Mouse (Mus musculus) adrenal gland, adult 8-10 months (tissue): ENCODE data around the gene Nfatc2. TPM values are rescaled to one million over a fixed set of nuclear protein-coding genes. Genes with fewer than 3 reads are reported as not detected.

Experiments used
- DNase-seq: peaks from one replicate; pipeline ENCODE4 v3.0.0; 2022
- total RNA-seq, 4 experiments: library from RNA; stranded (reverse); gene quantifications; 2 replicates each; pipeline ENCODE4 v1.2.4; 2022

The Nfatc2 gene
- 10 to 100 TPM in 1 of 4 experiments, 1 to 10 TPM in 3; 3.4 to 11.0 (median 6.3) TPM for total RNA-seq

GRCm38 (mm10) chr2:168601491-168602386 is at the start of gene Nfatc2:
Nfatc2 (minus strand) TSS chr2:168601657.
- DNase-seq, result peak; percentile 63

GRCm38 (mm10) chr2:168648171-168648570 is 46.7 kb upstream of the Nfatc2 start:
- no peak for DNase-seq

- DNase-seq, result no peak
These were observed 43.4 kb upstream of the Nfatc2 start for GRCm38 (mm10) chr2:168644855-168645254.

- no peak for DNase-seq
These were observed 42.2 kb upstream of the Nfatc2 start for GRCm38 (mm10) chr2:168643524-168644177.

GRCm38 (mm10) chr2:168642187-168642586 is 40.7 kb upstream of the Nfatc2 start:
- no peak for DNase-seq

DNA sequence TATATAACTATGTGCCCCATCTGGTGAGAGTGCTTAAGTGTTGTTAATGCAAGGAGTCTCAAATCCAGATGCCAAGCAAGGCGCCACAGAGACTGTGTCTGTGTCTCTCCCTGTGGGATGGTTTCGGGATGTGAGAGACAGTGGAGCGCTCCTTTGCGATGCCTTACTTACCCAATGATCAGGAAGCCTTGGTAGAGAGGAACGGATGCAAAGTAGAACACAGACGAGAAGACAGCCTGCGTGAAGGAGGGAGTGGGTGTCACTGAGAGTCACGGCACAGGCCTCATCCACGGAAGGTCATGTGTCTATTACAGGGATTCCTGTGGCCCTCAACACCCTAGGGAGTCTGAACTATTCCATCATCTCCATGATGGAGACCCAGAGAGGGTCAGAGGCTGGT is 39.0 kb upstream of the Nfatc2 start:
- DNase-seq, result no peak

GRCm38 (mm10) chr2:168634881-168635280 is 33.4 kb upstream of the Nfatc2 start:
- DNase-seq, result no peak

- no peak for DNase-seq
These were observed 31.9 kb upstream of the Nfatc2 start for GRCm38 (mm10) chr2:168633301-168633816.

GRCm38 (mm10) chr2:168632543-168632942 is 31.1 kb upstream of the Nfatc2 start:
- no peak for DNase-seq

DNA sequence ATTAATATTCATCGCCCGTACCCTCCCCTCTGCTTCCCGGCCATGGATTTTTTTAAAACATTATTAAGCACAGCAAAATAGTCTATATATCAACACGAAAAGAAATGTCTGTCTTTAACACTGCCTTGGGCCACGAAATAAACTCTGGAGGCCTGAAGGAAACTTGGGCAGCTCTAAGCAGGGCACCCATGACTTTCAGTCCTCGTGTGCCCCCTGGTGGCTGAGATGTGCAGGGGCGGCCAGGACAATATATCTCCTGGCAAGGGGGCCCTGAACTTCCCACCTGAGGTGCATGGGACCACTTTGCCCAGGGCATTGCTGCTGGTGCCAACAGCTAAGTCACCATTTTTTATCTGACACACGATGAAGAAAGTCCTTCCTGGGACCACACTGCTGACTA is 27.3 kb upstream of the Nfatc2 start:
- DNase-seq, result peak; percentile 42

DNA sequence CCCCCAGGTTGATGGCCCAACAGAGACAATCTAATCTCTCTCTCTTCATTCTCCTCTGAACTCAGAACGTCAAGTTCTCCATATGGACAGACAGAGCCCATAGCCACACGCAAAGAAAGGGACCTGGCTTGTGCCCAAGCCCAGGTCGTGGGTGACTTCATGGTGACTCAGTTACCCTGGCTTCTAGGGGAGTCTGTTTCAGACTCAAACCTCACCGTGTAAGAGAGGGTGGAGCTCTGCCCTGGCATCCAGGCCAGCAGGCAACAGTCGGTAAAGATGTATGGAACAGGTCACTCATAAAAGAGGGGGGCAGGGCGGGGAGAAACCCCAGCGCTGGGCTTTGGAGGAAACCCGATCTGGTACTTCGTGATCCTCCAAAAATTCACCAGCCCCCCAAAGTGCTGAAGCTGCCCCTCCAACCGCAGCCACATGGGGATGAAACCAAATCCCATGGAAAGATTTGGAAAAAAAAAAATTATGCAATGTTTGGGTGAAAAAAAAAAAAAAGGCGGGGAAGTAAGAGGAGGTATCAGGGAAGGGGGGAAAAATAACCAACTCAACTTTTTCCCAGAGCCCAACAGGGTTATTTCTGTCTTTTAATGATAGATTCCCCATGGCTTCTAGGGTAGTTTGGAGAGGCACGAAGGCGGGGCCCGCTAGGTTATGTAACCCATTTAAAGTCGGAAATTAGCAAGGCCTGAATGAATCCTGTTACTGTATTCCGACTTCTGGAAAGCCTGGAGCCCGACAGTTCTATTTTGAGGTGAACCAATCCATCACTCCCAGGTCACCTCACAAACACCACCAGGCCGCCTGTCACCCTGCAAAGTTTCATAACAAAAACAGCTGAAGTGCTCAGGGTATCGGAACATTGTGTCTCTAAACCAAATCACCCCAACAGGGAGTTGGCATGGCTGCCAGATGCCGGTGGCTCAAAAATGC is 26.6 kb upstream of the Nfatc2 start:
- no peak for DNase-seq

DNA sequence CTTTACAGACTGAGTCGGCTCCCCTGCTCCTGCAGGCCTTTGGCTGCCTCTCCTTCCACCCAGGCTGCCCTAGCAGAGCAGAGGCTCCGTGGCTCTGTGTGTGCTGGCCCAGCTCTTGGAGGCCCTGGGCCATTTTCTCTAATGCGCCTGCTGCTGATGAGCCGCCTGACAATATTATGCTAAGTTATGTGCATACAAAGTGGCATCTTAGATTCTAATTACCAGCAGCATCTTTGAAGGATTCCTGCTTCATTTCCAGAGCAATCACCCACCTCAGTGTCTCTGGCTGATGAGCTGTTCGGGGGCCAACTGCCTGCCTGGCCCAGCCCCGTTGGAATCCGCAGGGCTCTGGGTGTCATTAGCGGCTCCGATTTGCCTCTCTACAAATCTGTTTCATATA is 24.9 kb upstream of the Nfatc2 start:
- no peak for DNase-seq

- no peak for DNase-seq
These were observed 23.6 kb upstream of the Nfatc2 start for GRCm38 (mm10) chr2:168625091-168625490.

- no peak for DNase-seq
These were observed 19.8 kb upstream of the Nfatc2 start for GRCm38 (mm10) chr2:168621111-168621802.

DNA sequence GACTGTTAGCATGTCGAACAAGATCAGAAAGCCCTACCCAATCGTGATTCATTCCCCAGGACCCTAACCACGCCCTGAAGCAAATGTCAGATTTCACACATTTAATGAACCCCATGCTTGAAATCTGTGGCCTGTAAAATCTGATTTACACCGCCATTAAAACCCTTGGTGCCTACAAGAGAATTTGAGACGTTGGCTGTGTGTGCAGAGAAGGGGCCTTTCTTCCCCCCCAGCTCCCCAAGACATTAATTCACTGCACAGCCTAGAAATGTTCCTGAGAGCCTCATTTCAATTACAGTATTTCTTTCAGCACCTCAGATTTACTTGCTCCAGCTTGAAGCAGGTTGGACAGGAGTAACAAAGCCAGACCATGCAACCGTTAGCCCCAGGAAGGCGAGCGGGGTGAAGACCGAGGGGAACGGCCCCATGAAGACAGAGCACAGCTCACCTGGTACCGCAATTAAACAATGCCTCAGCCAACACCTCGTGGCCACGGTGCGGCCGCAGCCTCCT is 16.8 kb upstream of the Nfatc2 start:
- DNase-seq, result no peak

GRCm38 (mm10) chr2:168615160-168615559 is 13.7 kb upstream of the Nfatc2 start:
- DNase-seq, result no peak

- no peak for DNase-seq
These were observed 12.9 kb upstream of the Nfatc2 start for GRCm38 (mm10) chr2:168614170-168614872.

DNA sequence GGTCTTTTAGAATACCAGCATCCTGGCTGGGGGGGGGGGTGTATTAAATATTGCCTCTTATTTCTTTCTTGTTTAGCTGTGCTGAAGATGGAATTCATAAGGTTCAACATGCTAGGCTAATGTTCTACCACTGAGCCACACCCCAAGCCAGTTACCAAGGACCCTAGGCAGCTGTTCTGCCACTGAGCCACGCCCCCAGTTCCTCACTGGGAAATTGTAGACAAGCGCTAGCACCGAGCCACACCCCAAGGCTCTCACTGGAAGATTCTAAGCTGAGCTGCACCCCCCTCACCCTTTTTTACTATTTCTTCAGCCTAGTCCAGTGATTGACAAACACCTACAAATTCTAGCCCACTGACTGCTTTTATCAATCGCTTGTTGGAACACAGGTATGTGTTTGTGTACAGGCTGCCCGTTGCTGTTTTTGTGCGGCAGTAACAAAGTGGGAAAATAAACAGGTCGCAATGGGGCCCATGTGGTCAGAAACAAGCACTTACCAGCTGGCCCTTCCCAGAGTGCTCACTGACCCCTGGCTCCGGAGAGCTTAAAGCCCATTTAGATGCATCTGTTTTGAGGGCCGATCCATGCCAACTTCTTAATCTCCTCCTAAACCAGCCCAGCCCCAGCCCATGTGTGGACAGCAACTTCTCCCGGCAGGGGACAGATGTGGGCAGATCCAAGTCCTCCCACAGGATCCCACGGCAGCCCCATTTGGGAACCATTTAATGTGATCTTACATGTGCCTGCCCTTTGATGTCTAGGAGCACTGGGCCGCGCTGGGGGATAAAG is 11.8 kb upstream of the Nfatc2 start:
- no peak for DNase-seq

DNA sequence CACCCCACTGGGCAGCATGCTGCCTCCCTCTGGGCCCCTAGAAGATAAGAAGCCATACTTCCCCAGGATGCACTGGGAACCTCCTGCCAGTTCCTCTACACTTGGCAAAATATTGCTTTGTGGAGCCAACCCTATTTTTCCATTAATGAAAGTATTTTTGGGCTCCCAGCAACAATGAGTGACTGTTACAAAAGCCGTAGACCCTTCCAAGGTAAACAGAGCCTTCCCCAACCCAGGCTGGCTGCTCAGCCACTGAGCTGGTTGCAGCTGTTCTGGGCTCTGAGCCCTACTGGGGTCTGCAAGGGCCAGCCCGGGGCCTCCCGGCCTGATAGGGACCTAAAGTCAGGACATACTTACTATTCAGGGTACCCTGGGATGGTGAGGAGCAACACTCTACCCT is 9.5 kb upstream of the Nfatc2 start:
- DNase-seq, result no peak

DNA sequence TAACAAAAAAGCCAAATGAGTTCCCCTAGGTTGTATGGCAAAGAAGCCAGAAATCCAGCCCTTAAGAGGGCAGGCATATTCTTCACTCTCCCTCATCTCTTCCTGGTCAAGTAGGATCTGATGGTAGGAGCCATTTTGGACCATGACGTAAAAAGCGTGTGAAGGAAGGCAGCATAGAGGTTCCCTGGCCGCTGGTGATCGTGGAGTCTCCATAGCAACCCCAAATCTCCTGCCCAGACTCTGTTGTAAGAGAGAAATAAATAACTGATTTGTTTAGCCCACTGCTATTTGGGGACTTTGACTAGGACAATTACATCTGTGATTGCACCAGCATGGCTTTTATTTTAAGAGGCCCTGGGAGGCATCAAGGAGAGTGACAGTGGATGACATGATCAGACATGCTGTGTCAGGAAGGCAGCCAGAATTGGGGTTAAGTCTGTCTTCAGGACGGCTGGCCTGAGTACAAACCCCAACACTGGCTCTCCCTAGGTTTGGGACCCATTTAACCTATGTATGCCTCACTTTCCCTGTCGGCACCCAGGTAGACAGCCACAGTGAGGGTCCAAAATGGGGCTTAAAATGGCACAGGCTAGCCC is 8.3 kb upstream of the Nfatc2 start:
- DNase-seq, result no peak
